Mouse (Mus musculus): ENCODE data around the gene Foxn3.

DNA sequence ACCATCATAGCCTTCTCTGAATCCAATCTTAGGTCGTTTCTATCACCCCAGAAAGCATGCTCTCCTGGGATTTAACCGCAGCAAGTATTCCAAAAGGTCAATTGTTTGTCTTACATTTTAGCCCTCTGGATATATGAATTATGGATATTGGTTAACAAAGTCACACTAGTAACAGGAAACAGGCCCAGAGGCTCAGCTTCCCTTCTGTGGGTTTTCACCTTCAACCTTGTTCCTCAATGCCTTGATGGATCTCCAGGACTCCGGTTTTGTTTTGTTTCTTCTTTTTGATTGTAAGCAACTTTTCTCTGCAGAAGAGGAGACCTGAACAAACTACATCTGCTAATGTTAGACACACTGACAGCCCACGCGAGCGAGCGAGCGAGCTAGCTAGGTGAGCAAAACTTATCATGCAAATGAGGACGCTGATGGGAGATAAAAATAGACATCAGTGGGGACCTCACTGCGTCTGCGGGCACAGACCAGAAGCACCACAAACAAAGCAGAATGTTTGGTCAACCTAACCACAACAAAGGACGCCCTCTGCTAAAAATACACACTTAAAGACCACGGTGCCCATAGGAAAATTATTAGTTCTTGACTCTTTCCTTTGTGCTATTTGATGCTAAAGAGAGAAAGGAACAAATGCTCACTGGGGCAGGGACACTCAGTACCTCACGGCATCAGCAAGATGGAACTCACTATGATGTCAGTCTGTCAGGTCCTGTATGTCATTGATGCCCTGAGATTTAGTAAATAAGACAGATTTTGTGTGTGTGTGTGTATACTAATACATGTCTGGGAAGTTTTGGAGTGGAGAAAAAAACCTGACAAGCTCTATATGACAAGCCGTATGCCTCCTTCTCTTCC is 18.9 kb downstream of the Foxn3 start:
- TF ChIP-seq CTCF (IDR thresholded peaks at IDR 0.05; ENCODE audit: low read depth, low read length) (no peak), POLR2A (IDR thresholded peaks at IDR 0.05; ENCODE audit: extremely low read depth, insufficient read depth, low read length) (no peak)

Data from liver, adult 2 months (tissue).